Mouse (Mus musculus) cerebellum, postnatal 4 days (tissue): Measurements from ENCODE around the gene Ccdc180.

Experiments used
- DNase-seq, 2 experiments: peaks; one replicate each; pipeline ENCODE4 v3.0.0; 2022; ENCODE audit warnings: low spot score in 2 of 2, mixed read lengths in 1 of 2

The Ccdc180 gene

DNA sequence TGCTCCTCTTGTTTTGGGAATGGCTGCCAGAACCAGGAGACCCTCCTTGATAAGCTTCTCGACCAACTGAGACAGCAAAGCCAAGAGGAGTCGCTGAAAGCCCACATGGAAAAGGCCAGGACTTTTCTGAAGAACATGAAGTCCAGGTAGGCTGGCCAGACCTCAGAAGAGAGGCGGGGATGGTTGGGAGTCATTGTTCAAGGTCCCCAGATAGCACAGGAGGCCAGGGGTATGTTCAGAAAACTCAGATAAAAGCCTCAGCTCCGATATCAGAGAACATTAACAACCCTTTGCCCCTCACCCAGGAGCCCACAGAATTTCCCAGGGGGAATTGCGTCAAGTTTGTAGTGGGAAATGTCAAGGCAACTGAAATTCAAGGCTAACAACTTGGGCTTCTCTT, 21.2 kb downstream of the Ccdc180 start:
- no peak for DNase-seq

- no peak for DNase-seq
Measured at GRCm38 (mm10) chr4:45911876-45912275, 21.8 kb downstream of the Ccdc180 start.

DNA sequence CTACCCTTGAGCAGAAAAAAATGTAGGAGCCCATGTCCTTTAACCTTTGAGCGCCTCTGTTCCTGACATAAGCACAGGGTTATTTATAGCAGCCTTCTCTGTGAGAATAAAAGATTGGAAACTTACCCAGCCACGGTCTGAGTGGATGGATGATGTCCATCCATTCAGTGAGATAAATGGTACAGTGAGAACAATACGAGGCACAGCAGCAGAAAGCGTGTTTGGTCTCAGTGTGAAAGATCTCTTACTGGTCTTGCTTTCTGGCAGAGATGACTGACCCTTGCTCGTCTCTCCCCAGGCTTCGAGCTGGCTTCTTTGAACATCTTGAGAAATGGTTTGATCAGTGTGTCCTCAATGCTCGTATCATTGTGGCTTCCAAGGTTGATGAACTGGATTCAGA, 27.0 kb downstream of the Ccdc180 start:
- no peak for DNase-seq

DNA sequence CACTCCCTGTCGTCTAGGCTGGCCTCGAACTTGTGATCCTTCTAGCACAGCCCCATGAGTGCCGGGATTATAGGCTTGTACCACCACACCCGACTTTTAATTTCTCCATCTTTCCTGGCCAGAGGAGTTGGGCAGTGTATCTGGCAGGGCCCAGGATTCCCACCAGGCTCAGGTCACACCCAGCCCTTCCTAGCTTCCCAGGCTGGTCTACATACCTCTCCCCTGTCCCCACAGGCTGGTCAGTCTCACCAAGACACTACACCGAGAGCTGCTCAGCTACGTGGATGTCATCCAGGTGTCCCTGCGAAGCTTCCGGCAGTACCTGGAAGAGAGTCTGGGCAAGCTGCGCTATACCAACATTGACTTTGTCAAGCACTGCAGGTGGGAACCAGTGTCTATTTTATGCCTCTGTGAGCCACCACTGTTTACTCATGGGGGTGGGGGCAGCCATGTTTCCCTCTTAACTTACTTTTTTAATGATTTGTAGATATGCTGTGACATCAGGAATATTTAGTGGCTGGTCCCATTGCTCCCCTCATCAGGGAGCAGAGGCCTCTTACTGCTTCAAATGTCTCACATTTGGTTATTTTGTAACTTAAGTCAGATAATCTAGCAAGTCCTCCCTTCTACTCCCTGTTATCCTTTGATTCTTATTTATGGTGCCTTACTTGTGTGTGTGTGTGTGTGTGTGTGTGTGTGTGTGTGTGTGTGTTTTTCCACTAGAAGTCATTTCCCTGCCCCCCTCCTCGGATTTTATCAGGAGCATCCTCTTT, 31.7 kb downstream of the Ccdc180 start:
- DNase-seq: no peak

DNA sequence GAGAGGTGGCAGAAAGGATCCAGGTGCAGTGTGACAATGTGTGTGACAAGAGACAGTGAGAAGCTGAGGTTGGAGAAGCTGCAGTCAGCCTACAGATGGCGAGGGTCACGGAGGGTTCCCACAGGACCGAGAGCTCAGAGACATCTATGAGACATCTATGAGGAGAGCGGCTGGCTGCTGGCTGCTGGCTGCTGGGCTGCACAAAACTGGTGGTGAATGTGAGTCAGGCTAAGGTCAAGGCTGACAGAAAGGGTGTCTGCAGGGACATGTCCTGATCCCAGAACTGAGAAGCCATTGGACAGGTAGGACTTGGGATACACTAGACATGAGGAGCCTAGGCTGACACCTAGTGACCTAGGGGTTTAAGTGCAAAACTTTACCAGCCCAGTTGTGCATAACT, 33.9 kb downstream of the Ccdc180 start:
- DNase-seq: no peak

DNA sequence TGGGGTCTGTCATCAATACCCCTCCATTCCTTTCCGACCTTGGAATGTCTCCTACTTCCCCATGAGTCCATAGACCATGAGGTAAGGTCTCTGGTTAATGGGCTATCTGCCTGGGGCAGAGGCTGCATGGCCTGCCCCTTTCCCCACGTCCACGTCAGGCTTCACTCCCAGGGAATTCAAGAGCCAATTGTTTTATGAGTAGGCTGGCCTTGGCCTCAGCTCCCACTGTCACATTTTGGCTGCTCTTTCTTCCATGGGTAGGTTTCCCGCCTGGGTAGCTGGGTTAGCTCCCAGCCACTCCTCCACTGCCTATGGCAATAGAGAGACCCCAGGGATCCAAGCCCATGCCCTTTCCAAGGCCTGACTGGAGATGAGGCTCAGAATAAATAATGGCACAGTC, 38.5 kb downstream of the Ccdc180 start:
- DNase-seq: no peak

DNA sequence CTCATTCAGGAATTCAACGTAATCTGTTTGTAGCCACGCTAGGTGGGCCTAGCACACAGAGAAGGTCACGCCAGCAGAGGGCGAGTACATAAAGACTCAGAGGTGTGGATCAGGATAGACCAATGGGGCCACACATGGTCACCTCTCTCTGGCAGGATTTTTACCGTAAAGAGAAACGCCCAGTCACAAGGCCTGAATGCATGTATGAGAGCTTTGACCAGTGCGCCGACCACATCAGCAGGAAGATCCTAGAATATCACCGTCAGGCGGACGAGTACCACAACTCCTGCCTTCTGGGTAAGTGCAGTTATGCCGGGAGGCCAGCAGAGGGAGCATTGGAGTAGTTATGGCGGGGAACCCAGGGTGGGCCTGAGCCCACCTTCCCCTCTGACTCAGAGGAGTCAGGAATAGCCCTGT, 51.5 kb downstream of the Ccdc180 start:
- DNase-seq: peak; percentile 47 to 73

DNA sequence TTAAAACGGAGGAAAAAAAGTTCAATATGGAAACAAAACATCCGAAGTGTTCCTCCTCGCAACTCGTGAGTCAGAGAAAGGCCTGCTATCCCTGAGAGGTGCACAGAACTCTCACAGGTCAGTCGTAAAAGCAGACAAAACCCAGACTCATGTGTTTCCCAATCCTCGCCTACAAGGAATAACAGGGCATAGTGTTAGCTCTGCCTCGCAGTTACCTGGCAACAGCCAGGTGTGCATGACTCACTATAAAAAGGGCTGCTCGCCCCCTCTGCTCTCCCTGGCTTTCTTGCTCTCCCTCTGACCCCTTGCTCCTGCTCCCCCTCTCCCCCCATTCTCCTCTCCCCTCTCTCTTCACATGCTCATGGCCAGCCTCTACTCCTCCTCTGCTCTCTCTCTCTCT, 57.6 kb downstream of the Ccdc180 start:
- DNase-seq: no peak

DNA sequence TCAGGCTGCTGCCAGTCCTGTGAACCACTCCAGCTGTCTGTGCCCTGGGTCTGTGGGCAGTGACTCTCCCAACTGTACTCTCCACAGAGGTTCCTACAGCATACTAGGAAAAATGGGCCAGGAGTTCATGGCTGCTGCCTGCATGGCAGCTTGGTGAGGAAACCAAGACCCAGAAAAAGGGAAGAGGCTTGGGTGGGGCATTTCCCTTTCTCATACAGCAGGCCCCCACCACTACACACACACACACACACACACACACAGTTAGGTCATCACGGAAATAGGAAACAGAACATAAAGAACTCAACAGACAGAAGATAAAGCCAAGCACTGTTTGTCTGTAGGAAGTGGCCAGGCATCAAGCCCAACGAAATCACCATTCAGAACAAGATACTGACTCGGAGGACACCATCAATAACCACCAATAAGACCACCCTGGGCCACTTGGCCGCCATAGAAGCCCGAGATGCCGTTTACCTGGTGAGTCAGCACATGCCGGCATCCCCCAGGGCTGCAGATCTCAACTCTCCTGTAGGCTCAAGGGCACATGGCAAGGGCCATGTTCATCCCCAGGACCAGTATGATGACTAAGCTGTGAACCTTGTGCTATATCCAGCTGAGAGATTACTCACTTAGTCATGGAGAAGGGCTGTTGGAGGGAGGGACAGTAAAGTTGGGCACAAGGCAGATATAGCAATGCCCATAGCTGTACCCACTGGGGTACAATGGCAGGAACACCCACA, 59.2 kb downstream of the Ccdc180 start:
- DNase-seq: no peak

- no peak for DNase-seq
Measured at GRCm38 (mm10) chr4:45951830-45952229, 61.7 kb downstream of the Ccdc180 start.

GRCm38 (mm10) chr4:45953025-45953919, 63.2 kb downstream of the Ccdc180 start:
- no peak for DNase-seq

- no peak for DNase-seq
Measured at GRCm38 (mm10) chr4:45955235-45955634, 65.1 kb downstream of the Ccdc180 start.

DNA sequence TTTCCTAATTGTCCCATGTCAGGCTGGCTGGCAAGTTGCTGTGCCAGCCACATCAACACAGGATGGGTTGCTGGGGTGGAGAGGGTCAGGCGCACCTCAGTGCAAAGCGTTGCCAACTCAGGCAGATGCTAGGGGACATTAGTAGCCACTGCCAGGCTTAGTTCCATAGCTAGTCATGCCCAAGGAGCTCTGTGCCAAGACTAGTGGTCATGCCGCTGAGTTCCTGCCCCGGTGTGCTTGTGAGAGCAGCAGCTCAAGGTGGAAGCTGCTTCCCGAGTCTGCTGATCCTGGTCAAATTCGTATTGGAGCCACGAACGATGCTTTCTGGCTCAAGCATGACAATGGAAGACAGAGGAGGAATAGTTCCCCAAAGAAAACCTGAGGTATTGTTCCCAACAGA, 66.0 kb downstream of the Ccdc180 start:
- DNase-seq: no peak

DNA sequence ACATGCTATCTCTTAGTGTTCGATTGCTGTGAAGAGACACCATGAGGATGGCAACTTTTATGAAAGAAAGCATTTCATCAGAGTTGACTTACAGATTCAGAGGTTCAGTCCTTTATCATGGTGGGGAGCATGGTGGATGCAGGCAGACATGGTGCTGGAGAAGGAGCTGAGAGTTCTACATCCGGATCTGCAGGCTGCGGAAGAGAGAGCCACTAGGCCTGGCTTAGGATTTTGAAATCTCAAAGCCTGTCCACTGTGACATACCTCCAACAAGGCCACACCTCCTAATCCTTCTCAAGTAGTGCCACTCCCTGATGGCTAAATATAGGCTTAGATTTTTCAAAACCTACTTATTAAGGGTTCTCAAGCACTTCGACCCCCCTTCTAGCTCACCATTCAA, 66.6 kb downstream of the Ccdc180 start:
- DNase-seq: no peak

- DNase-seq: no peak
Measured at GRCm38 (mm10) chr4:45964771-45965439, 74.8 kb downstream of the Ccdc180 start, which contains the start of gene Tdrd7. Gene Tdrd7 (plus strand): TSS chr4:45965334.

- DNase-seq: no peak
Measured at GRCm38 (mm10) chr4:45965737-45966447, 75.8 kb downstream of the Ccdc180 start.

DNA sequence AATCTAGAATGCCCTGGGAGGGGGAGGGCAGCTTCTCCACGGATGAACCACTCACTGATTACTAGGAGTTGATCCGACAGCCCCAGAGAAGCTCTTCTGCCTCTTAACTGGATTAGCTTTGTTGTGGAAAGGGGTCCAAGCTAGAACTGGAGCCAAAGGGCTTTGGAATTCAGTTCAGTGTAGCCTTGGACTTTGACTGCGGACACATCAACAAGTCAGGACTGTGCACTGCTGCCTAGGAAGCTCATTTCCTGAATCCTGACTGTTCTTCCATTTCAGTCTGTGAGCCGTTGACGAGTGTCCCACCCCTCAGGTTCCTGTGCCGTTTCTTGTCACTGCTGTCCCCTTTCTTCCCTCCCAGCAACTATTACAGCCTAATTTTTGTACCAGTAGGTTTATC, 76.6 kb downstream of the Ccdc180 start:
- no peak for DNase-seq

DNA sequence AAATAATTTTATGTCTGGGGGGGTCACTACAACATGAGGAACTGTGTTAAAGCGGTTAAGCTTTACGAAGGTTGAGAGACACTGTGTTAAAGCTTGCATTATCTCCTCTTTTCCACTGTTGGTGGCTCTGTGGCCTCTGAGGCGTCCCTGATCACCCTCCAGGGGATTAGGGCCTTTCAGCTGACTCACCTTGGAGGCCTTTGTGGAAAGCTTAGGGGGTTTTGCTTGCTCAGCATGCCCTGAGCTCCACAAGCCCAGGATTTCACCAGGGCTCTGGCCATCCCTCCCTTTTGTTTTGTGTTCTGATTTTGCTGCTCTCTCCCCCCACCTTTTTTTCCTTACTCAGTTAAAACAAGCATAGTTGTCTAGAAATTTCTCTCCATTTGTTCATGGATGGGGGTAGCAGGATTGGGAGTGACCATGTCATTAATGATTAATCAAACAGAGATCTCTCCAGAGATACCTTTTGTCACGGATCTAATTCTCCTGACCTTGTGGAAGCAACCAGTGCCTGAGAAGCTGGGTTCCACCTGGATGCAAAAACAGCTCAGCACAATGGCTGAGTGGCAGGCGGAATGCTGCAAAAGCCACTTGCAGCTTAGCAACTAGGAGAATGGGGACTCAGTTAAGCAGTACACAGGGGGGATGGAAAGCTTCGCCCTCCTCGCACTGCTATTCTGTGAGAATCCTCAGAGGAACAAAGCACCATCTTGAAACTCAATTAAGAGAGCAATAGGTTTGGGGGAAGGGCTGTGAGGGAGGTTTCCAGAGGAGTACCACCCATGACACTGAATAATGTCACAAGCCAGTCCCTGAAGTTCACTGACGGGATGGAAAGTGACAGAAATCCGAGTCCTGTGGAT, 77.6 kb downstream of the Ccdc180 start:
- no peak for DNase-seq

- no peak for DNase-seq
Measured at GRCm38 (mm10) chr4:45969051-45969450, 78.9 kb downstream of the Ccdc180 start.

- no peak for DNase-seq
Measured at GRCm38 (mm10) chr4:45970048-45970560, 80.0 kb downstream of the Ccdc180 start.
